Mouse (Mus musculus) neural tube, embryonic 14.5 days (tissue): ENCODE results near the gene Rfk. TPM values are rescaled to one million over a fixed set of nuclear protein-coding genes. Genes with fewer than 3 reads are reported as not detected.
A peak's percentile ranks its signal among the peaks of the same experiment; 100 is the strongest.

ENCODE experiments used
- ATAC-seq: fragments of 200-750 bp; cut with Nextera tagmentation; 2 replicates; pipeline ENCODE4 v1.8.0; 2017; ENCODE audit warnings: low read depth, mild to moderate bottlenecking, moderate TSS enrichment, moderate library complexity
- H3K27ac ChIP-seq: fragments of 300-500 bp; sonication (generic); 2 replicates; pipeline ENCODE4 v1.5.1; 2014; ENCODE audit warnings: low read depth, mild to moderate bottlenecking, control low read depth, low read length, moderate library complexity, mixed read lengths
- H3K27me3 ChIP-seq: fragments of 300-500 bp; sonication (generic); 2 replicates; pipeline ENCODE4 v1.6.1; 2014; ENCODE audit warnings: low read length; ENCODE audit not compliant: control insufficient read depth, insufficient read depth
- H3K36me3 ChIP-seq: fragments of 300-500 bp; sonication (generic); 2 replicates; pipeline ENCODE4 v1.6.1; 2014; ENCODE audit warnings: low read length, mixed read lengths; ENCODE audit not compliant: control insufficient read depth, insufficient read depth
- H3K4me1 ChIP-seq: fragments of 300-500 bp; sonication (generic); 2 replicates; pipeline ENCODE4 v1.6.1; 2014; ENCODE audit warnings: low read length; ENCODE audit not compliant: control insufficient read depth, insufficient read depth
- H3K4me2 ChIP-seq: fragments of 300-500 bp; sonication (generic); 2 replicates; pipeline ENCODE4 v1.6.1; 2014; ENCODE audit warnings: mild to moderate bottlenecking, low read depth, low read length, control low read depth
- H3K4me3 ChIP-seq: fragments of 300-500 bp; sonication (generic); 2 replicates; pipeline ENCODE4 v1.5.1; 2014; ENCODE audit warnings: low read depth, low read length, control low read depth, mixed read lengths
- H3K9ac ChIP-seq: fragments of 300-500 bp; sonication (generic); replicated peaks from 2 replicates; pipeline ENCODE4 v1.6.1; 2014; ENCODE audit warnings: low read depth, mild to moderate bottlenecking, control low read depth, low read length, mixed read lengths
- H3K9me3 ChIP-seq: fragments of 300-500 bp; sonication (generic); 2 replicates; pipeline ENCODE4 v1.6.1; 2016; ENCODE audit warnings: low read length; ENCODE audit not compliant: control insufficient read depth
- WGBS: fragments of 180-500 bp; shearing (Covaris S2); extraction: QIAGEN DNeasy Blood & Tissue Kit; methylation state at CpG from one replicate; pipeline ENCODE4 v1.1.7; 2014; 5-methylcytosine and 5-hydroxymethylcytosine counted together
- polyA plus RNA-seq: library from polyadenylated mRNA; unstranded; fragments of >200 nt; fragmentation: Nextera tagmentation; extraction: Ambion mirVana; gene quantifications from 2 replicates; pipeline ENCODE4 v1.2.1, GENCODE M21; 2014

Rfk gene
- polyA plus RNA-seq, 1 experiment from 2014 or later, result 101 TPM

- H3K9me3 ChIP-seq, result no peaks in the 10 kb centered on the region
- no peak overlapping the region for H3K4me3 ChIP-seq
- ATAC-seq, result no peak
- H3K27me3 ChIP-seq, result no peaks in the 10 kb centered on the region
- no peak overlapping the region for H3K4me2 ChIP-seq
- no peaks in the 10 kb centered on the region for H3K4me1 ChIP-seq
- 69% methylated on average over 7 of the region's 7 CpGs for WGBS
- no peak overlapping the region for H3K27ac ChIP-seq
- no peaks in the 10 kb centered on the region for H3K36me3 ChIP-seq
- no peak overlapping the region for H3K9ac ChIP-seq
Measured at GRCm38 (mm10) chr19:17369581-17369980, 24.3 kb upstream of the Rfk start.

DNA sequence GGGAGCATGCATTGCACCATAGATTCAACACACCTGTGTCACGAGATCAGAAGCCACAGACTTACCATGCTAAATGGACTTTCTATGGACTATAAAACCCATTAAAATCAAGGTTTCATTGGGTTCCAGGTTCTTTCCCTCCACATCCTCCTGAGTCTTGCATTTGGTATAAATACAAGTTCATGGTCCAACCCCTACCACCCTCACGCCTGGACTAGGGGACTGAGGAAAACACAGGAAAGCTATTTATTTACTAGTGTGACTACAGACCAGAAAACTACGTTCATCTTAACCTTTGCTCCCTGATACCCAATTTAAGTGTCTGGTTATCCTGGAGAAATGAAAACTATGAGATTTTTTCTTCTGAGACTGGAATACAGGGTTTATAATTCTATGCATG is 21.1 kb upstream of the Rfk start, which contains the start of gene Gcnt1:
TSS of gene Gcnt1 (minus strand) at position 144 of the 400 bp plus-strand sequence.
- no peaks in the 10 kb centered on the region for H3K36me3 ChIP-seq
- H3K9me3 ChIP-seq, result no peaks in the 10 kb centered on the region
- H3K27ac ChIP-seq, result no peak within 1 kb of the TSS
- no peak within 1 kb of the TSS for H3K4me3 ChIP-seq
- no peaks in the 10 kb centered on the region for H3K4me1 ChIP-seq
- H3K27me3 ChIP-seq, result no peaks in the 10 kb centered on the region
- H3K9ac ChIP-seq, result no peak within 1 kb of the TSS
- no peak for ATAC-seq
- no peak within 1 kb of the TSS for H3K4me2 ChIP-seq
- WGBS, result 91% methylated on average over 3 of the region's 3 CpGs

GRCm38 (mm10) chr19:17378845-17379244 is 15.0 kb upstream of the Rfk start:
- Histone ChIP-seq H3K9me3 (no peaks in the 10 kb centered on the region), H3K4me1 (no peaks in the 10 kb centered on the region), H3K27me3 (no peaks in the 10 kb centered on the region), H3K27ac (no peak overlapping the region), H3K36me3 (no peaks in the 10 kb centered on the region), H3K4me3 (no peak overlapping the region), H3K4me2 (no peak overlapping the region), H3K9ac (no peak overlapping the region)
- no peak for ATAC-seq

GRCm38 (mm10) chr19:17380549-17380948 is 13.3 kb upstream of the Rfk start:
- H3K4me2 ChIP-seq, result no peak overlapping the region
- 84% methylated on average over 7 of the region's 7 CpGs for WGBS
- ATAC-seq, result no peak

DNA sequence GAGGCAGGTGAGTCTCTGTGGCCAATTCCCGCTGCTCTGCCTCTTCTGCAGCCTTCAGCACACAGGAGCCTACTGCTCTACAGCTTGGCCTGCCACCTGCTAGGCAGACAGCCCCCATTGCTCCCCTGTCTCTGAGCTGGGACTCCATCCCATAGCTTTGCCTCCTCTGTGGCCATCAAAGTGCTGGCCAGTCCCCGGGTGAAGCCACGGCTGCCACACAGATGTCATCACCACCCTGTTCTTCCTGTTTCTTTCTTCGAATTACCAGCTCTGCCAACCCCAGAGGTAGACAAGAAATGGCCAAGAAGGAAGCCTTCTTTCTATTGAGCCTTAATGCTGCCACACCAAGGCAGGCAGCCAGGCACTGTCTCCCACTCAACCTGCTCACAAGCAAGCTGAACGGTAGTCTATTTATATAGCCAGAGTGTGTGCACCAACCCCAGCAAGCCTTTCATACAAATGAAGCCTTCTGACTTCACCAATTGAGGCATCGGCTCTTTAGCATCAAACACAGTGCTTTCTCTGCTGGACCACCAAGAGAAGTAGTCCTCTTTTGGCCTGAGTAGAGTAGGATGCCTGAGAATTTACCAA is 10.9 kb upstream of the Rfk start:
- no peak overlapping the region for H3K27ac ChIP-seq
- no peak overlapping the region for H3K4me2 ChIP-seq
- no peaks in the 10 kb centered on the region for H3K9me3 ChIP-seq
- H3K9ac ChIP-seq, result no peak overlapping the region
- 94% methylated on average over 6 of the region's 6 CpGs for WGBS
- no peaks in the 10 kb centered on the region for H3K36me3 ChIP-seq
- ATAC-seq, result no peak
- no peaks in the 10 kb centered on the region for H3K27me3 ChIP-seq
- no peak overlapping the region for H3K4me3 ChIP-seq
- H3K4me1 ChIP-seq, result peaks cover 4% of the 10 kb centered on the region; the same call in 1 of the 2 replicates

More at GRCm38 (mm10) chr19:17380549-17380948, 13.3 kb upstream of the Rfk start:
- Histone ChIP-seq H3K27ac (no peak overlapping the region), H3K9me3 (no peaks in the 10 kb centered on the region), H3K27me3 (no peaks in the 10 kb centered on the region), H3K4me1 (no peaks in the 10 kb centered on the region), H3K9ac (no peak overlapping the region), H3K36me3 (no peaks in the 10 kb centered on the region), H3K4me3 (no peak overlapping the region)

DNA sequence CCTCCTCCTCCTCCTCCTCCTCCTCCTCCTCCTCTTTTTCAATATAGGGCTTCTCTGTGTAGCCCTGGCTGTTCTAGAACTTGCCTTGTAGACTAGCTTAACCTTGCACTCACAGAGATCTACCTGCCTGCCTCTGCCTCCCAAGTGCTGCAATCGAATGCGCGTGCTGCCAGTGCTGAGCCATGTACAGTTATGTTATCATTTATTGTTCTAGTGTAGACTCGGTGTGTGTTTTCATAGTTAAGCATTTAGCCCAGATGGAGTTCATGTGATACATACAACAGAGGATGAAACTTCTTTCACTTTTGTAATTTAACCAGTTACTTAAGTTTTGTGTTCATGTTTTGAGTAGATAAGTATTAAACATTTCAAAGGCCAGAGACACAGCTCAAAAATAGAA is 8.8 kb upstream of the Rfk start:
- Histone ChIP-seq H3K4me1 (peaks cover 4% of the 10 kb centered on the region; the same call in 1 of the 2 replicates), H3K9me3 (no peaks in the 10 kb centered on the region), H3K4me3 (no peak overlapping the region), H3K27ac (no peak overlapping the region), H3K36me3 (no peaks in the 10 kb centered on the region), H3K4me2 (no peak overlapping the region), H3K27me3 (no peaks in the 10 kb centered on the region), H3K9ac (no peak overlapping the region)
- 95% methylated on average over 4 of the region's 4 CpGs for WGBS
- ATAC-seq, result no peak

DNA sequence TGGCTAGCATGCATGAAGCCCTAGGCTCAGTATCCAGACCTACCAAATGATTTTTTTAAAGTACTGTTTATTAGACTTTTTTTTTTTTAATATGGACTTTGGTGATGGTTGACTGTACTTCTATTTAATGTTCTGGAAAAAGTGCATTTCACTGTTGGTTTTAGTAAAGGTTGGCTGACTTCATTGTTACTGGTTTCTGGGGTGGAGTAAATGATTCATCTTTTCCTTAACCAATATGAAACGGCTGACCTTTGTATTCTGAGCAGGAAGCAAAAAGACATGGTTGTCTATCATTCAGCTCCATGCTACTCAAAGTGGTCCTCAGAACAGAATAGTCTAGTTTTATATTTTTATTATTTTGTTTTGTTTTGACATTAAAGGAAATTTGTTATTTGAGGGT is 8.4 kb upstream of the Rfk start:
- WGBS, result 63% methylated on average over 1 of the region's 1 CpGs
- Histone ChIP-seq H3K9me3 (no peaks in the 10 kb centered on the region), H3K27me3 (no peaks in the 10 kb centered on the region), H3K9ac (no peak overlapping the region), H3K27ac (no peak overlapping the region), H3K4me2 (no peak overlapping the region), H3K4me3 (no peak overlapping the region), H3K36me3 (no peaks in the 10 kb centered on the region), H3K4me1 (peaks cover 4% of the 10 kb centered on the region; the same call in 1 of the 2 replicates)
- no peak for ATAC-seq

GRCm38 (mm10) chr19:17386424-17386823 is 7.4 kb upstream of the Rfk start:
- H3K4me2 ChIP-seq, result 0 out of 2 replicates have a peak overlapping the region, but pooled peaks have one; percentile 14
- peak; percentile 57; the same call in 1 of the 2 replicates for ATAC-seq
- H3K27me3 ChIP-seq, result no peaks in the 10 kb centered on the region
- no peaks in the 10 kb centered on the region for H3K9me3 ChIP-seq
- H3K36me3 ChIP-seq, result no peaks in the 10 kb centered on the region
- H3K4me3 ChIP-seq, result no peak overlapping the region
- H3K27ac ChIP-seq, result no peak overlapping the region
- H3K4me1 ChIP-seq, result peaks cover 4% of the 10 kb centered on the region; the same call in 1 of the 2 replicates
- 7% methylated on average over 6 of the region's 6 CpGs for WGBS
- no peak overlapping the region for H3K9ac ChIP-seq

DNA sequence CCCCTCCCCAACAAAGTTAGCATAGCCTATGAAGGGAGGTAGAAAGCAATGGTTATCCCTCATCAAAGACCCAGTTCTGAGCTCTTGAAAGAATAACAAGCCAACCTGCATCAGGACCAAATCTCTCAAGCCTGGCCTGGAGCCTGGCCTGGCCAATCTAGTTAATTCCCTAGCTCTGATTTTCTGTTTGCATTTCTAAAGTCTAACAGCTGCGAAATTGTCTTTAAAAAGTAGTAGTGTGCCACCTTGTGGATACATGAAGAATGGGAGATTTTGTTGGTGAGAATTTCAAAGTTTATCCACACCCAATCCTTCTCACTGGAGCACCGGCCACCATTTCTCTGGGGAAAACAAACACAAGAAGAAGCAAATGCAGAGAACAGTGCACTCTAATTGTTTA is 5.4 kb upstream of the Rfk start:
- Histone ChIP-seq H3K9ac (no peak overlapping the region), H3K27ac (no peak overlapping the region), H3K36me3 (no peaks in the 10 kb centered on the region), H3K9me3 (no peaks in the 10 kb centered on the region), H3K27me3 (no peaks in the 10 kb centered on the region), H3K4me2 (no peak overlapping the region), H3K4me3 (no peak overlapping the region), H3K4me1 (peaks cover 4% of the 10 kb centered on the region; the same call in 1 of the 2 replicates)
- ATAC-seq, result peak; percentile 30; the same call in 1 of the 2 replicates
- WGBS, result 20% methylated on average over 2 of the region's 2 CpGs
